Mouse (Mus musculus) erythroblast, embryonic 14.5 days (primary cell): ENCODE data around the gene Plekhg3.

Source experiments
- GATA1 ChIP-seq: IDR thresholded peaks from 2 replicates; pipeline ENCODE4 v1.6.1; 2012; ENCODE audit warnings: low read length, inconsistent platforms, mixed read lengths
- TAL1 ChIP-seq: IDR thresholded peaks from 3 replicates; pipeline ENCODE4 v1.6.1; 2012; ENCODE audit warnings: low read length, inconsistent platforms, mixed read lengths

- TF ChIP-seq GATA1 (no peak), TAL1 (no peak)
These were observed 63.2 kb downstream of the Plekhg3 start for GRCm38 (mm10) chr12:76593839-76594322.
